Mouse (Mus musculus) embryonic fibroblast, embryonic 13.5 days (primary cell): ENCODE measurements around the gene Shc4. TPM values are rescaled to one million over a fixed set of nuclear protein-coding genes. Genes with fewer than 3 reads are reported as not detected.

Source experiments
- H3K27ac ChIP-seq: 2 replicates; pipeline ENCODE4 v1.5.1; 2012; ENCODE audit warnings: low read length, control low read depth, inconsistent platforms; ENCODE audit not compliant: insufficient read depth
- H3K4me1 ChIP-seq: 2 replicates; pipeline ENCODE4 v1.6.1; 2011; ENCODE audit warnings: low read length; ENCODE audit not compliant: control insufficient read depth, insufficient read depth
- H3K4me3 ChIP-seq: 2 replicates; pipeline ENCODE4 v1.5.1; 2011; ENCODE audit warnings: mild to moderate bottlenecking, control low read depth, low read length; ENCODE audit not compliant: insufficient read depth
- CTCF ChIP-seq: IDR thresholded peaks from 2 replicates; pipeline ENCODE4 v1.5.1; 2011; ENCODE audit warnings: mild to moderate bottlenecking, control low read depth, low read length, moderate library complexity, borderline replicate concordance; ENCODE audit not compliant: insufficient read depth
- POLR2A ChIP-seq: IDR thresholded peaks from 2 replicates; pipeline ENCODE4 v1.6.1; 2011; ENCODE audit warnings: low read depth, mild to moderate bottlenecking, control low read depth, low read length, moderate library complexity
- polyA plus RNA-seq: library from polyadenylated mRNA; stranded (reverse); fragments of >200 nt; gene quantifications from 2 replicates; pipeline ENCODE4 v1.2.4, GENCODE M21; 2011; ENCODE audit warnings: low read depth; ENCODE audit not compliant: missing spikeins, insufficient read length

Gene Shc4
- polyA plus RNA-seq, 1 experiment = 2.9 TPM

DNA sequence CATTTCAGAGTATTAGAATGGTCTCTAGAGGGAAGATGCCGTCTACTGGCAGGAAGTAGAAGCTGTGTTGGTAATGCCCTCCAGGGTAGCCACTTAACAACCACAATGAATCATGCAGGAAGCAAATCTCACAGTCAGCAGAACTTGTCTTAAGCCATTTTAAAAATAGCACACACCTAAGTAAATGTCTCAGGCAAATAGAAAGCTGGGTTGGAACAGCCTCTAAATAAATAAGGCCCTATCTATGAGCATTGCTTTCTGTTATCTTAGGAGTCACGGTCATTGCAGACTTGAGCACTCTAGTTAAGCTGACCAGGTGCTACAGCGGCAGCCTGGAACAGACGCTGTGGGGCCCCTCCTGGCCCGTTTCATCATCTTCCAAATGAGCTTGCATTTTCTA, 56.8 kb downstream of the Shc4 start:
- TF ChIP-seq POLR2A (no peak), CTCF (no peak)

DNA sequence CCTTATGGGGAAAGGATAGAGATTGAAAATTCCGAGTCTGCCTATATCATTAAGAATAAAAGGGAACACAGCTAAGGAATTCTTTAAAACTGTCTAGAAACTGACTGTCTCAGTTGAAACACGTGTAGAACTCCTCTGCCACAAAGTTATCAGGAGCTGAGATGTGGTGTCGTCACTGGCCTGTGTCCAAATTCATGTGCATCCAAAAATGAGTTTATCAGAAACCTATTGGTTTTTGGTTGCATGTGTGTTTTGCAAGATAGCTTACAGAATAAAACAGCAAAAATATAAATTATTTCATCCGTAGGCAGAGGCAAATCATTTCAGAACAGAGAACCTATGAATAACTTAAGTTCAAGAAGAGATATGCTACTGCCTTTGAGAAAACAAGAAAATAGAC, 57.3 kb downstream of the Shc4 start:
- Histone ChIP-seq H3K4me3 (no peak overlapping the region), H3K27ac (no peak overlapping the region), H3K4me1 (peaks cover 12% of the 10 kb centered on the region)
- TF ChIP-seq POLR2A = no peak
- TF ChIP-seq CTCF = no peak

More for the DNA sequence above, 56.8 kb downstream of the Shc4 start:
- H3K4me1 ChIP-seq = peaks cover 12% of the 10 kb centered on the region
- no peak overlapping the region for H3K4me3 ChIP-seq
- peak overlapping the region; percentile 53 for H3K27ac ChIP-seq

DNA sequence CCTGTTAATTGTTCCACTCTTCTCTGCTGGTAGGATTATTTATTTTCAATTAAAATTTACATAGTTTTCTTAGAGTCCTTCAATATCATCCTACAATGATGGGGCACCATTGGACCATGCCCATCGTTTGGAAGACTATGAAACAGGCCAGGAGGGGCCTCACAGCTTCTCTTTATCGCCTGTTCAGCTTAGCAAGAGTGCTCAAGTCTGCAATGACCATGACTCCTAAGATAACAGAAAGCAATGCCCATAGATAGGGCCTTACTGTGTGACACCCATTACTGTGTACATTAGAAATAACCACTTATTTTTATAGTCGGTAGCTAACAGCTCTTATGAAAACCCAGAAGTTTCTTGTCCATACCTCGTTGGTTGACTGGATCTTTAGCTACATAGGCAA, 58.0 kb downstream of the Shc4 start:
- Histone ChIP-seq H3K27ac (no peak overlapping the region), H3K4me1 (peaks cover 12% of the 10 kb centered on the region), H3K4me3 (no peak overlapping the region)
- no peak for TF ChIP-seq CTCF
- TF ChIP-seq POLR2A = no peak

GRCm38 (mm10) chr2:125665213-125665612, 58.7 kb downstream of the Shc4 start:
- TF ChIP-seq CTCF (no peak), POLR2A (no peak)
- H3K4me1 ChIP-seq = peaks cover 12% of the 10 kb centered on the region

DNA sequence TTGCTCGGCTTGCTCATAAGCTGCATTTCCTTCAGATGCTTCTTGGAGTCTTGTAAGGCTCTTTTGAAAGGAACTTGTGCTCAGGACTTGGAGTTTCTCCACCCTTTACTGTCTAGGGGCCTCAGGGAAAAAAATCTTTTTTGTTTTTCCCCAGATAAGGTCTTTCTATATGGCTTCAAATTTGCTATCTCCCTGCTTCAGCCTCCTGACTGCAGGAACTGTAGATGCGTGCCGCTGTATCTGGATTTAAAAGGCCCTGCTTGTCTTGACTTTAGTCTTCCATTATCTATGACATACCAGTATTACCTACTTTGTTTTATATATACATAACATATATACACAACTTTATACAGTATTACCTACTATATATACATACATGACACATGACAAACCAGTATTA, 61.4 kb downstream of the Shc4 start:
- H3K4me1 ChIP-seq = peaks cover 9% of the 10 kb centered on the region
- no peak overlapping the region for H3K27ac ChIP-seq
- TF ChIP-seq CTCF (no peak), POLR2A (no peak)
- H3K4me3 ChIP-seq = no peak overlapping the region

More at GRCm38 (mm10) chr2:125665213-125665612, 58.7 kb downstream of the Shc4 start:
- no peak overlapping the region for H3K27ac ChIP-seq
- no peak overlapping the region for H3K4me3 ChIP-seq

- Histone ChIP-seq H3K4me3 (no peak overlapping the region), H3K27ac (no peak overlapping the region), H3K4me1 (peaks cover 6% of the 10 kb centered on the region; the same call in 1 of the 2 replicates)
- TF ChIP-seq CTCF = no peak
- no peak for TF ChIP-seq POLR2A
These were observed 62.8 kb downstream of the Shc4 start for GRCm38 (mm10) chr2:125661156-125661555.

GRCm38 (mm10) chr2:125660537-125661130, 63.3 kb downstream of the Shc4 start:
- H3K27ac ChIP-seq = no peak overlapping the region
- H3K4me3 ChIP-seq = no peak overlapping the region

GRCm38 (mm10) chr2:125659823-125660536, 64.0 kb downstream of the Shc4 start:
- peaks cover under 1% of the 10 kb centered on the region; the same call in 1 of the 2 replicates for H3K4me1 ChIP-seq
- no peak overlapping the region for H3K27ac ChIP-seq
- TF ChIP-seq CTCF = peak; percentile 60; the same call in 1 of the 2 replicates
- TF ChIP-seq POLR2A = no peak
- no peak overlapping the region for H3K4me3 ChIP-seq

More at GRCm38 (mm10) chr2:125660537-125661130, 63.3 kb downstream of the Shc4 start:
- H3K4me1 ChIP-seq = peaks cover 6% of the 10 kb centered on the region; the same call in 1 of the 2 replicates
- no peak for TF ChIP-seq CTCF
- no peak for TF ChIP-seq POLR2A

DNA sequence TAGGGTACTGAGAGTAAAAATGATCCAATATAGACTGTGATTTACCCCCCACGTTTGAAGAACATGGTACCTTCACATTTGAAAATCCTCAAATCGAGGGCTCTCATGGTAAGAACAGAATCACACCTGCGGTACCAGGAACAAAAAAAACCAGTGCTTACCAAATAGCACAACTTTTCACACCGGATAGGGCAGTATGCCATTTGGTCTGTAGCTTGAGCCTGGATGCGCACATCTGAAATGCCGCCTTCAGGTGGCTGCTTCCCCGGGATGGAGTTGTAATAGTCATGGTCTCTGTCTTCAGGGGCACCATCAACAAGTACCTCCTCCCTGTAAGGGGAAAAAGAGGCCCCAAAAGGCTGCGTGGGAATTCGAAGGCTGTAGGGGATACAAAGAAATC, 68.6 kb downstream of the Shc4 start:
- TF ChIP-seq POLR2A (no peak), CTCF (no peak)
- no peak overlapping the region for H3K27ac ChIP-seq
- no peak overlapping the region for H3K4me3 ChIP-seq
- H3K4me1 ChIP-seq = no peaks in the 10 kb centered on the region

GRCm38 (mm10) chr2:125653286-125653685, 70.7 kb downstream of the Shc4 start:
- H3K4me3 ChIP-seq = no peak overlapping the region
- H3K4me1 ChIP-seq = no peaks in the 10 kb centered on the region
- no peak overlapping the region for H3K27ac ChIP-seq
- TF ChIP-seq POLR2A (no peak), CTCF (no peak)
